ENCODE assay signal across 34 mouse cellular contexts in genomic region chr3:126227575-126227974, GRCm38 (mm10).
"Had no signal": no experiment of that assay in that cellular context is flagged by ENCODE, and none has a peak within 500 bp of the region (broad histone marks: within the 10 kb centered on the region; RNA-seq: fewer than 3 reads in every experiment).

No protein-coding gene starts in this region.

- H3K27ac ChIP-seq: heart, embryonic 13.5 days; heart, embryonic 15.5 days; hindbrain, embryonic 10.5 days; hindbrain, embryonic 12.5 days; hindbrain, embryonic 13.5 days; hindbrain, embryonic 14.5 days; hindbrain, embryonic 15.5 days; hindbrain, postnatal 0 days; intestine, embryonic 15.5 days; kidney, embryonic 15.5 days; kidney, postnatal 0 days; layer of hippocampus, adult 2 months; left cerebral cortex, adult 2 months had no signal

- H3K27me3 ChIP-seq: heart, embryonic 12.5 days; heart, embryonic 13.5 days; heart, embryonic 15.5 days; hindbrain, embryonic 12.5 days; hindbrain, embryonic 13.5 days; hindbrain, embryonic 15.5 days; intestine, embryonic 15.5 days; kidney, embryonic 15.5 days had no signal

- H3K9me3 ChIP-seq: heart, embryonic 12.5 days; heart, embryonic 13.5 days; heart, embryonic 15.5 days; hindbrain, embryonic 10.5 days; hindbrain, embryonic 12.5 days; hindbrain, embryonic 13.5 days; hindbrain, embryonic 15.5 days; intestine, embryonic 15.5 days; kidney, embryonic 15.5 days had no signal

- H3K4me2 ChIP-seq: heart, embryonic 12.5 days; heart, embryonic 13.5 days; heart, embryonic 15.5 days; hindbrain, embryonic 12.5 days; hindbrain, embryonic 13.5 days; hindbrain, embryonic 14.5 days; hindbrain, embryonic 15.5 days; intestine, embryonic 15.5 days; kidney, embryonic 15.5 days had no signal

- DNase-seq: heart, postnatal 10 days; heart, postnatal 14 days; heart, postnatal 36 days; heart, postnatal 4 days; kidney, adult 11 months; kidney, adult 18-20 months; kidney, adult 2 months; kidney, adult 8-10 months; kidney, adult 9 months; kidney, postnatal 10 days; kidney, postnatal 14 days; kidney, postnatal 25 days; kidney, postnatal 36 days; kidney, postnatal 4 days; layer of hippocampus, adult 9-11 months; layer of hippocampus, postnatal 36 days had no signal

- H3K4me3 ChIP-seq: heart, embryonic 12.5 days; heart, embryonic 13.5 days; heart, embryonic 15.5 days; hindbrain, embryonic 10.5 days; hindbrain, embryonic 12.5 days; hindbrain, embryonic 13.5 days; hindbrain, embryonic 15.5 days; intestine, embryonic 15.5 days; kidney, embryonic 15.5 days; layer of hippocampus, adult 2 months; left cerebral cortex, adult 2 months had no signal

- H3K9ac ChIP-seq: heart, embryonic 12.5 days; heart, embryonic 13.5 days; heart, embryonic 15.5 days; hindbrain, embryonic 12.5 days; hindbrain, embryonic 13.5 days; hindbrain, embryonic 14.5 days; hindbrain, embryonic 15.5 days; intestine, embryonic 15.5 days; kidney, embryonic 15.5 days had no signal

- ATAC-seq: hindbrain, embryonic 16.5 days; hindbrain, postnatal 0 days; inflammation-experienced regulatory T-cells, adult 6 months; intestine, embryonic 15.5 days; intestine, embryonic 16.5 days; intestine, postnatal 0 days had no signal

- H3K36me3 ChIP-seq: heart, embryonic 12.5 days; heart, embryonic 13.5 days; heart, embryonic 15.5 days; hindbrain, embryonic 10.5 days; hindbrain, embryonic 12.5 days; hindbrain, embryonic 13.5 days; hindbrain, embryonic 15.5 days; intestine, embryonic 15.5 days; kidney, embryonic 15.5 days had no signal

- H3K4me1 ChIP-seq: heart, embryonic 12.5 days; heart, embryonic 13.5 days; heart, embryonic 15.5 days; hindbrain, embryonic 10.5 days; hindbrain, embryonic 12.5 days; hindbrain, embryonic 13.5 days; hindbrain, embryonic 15.5 days; intestine, embryonic 15.5 days; kidney, embryonic 15.5 days had no signal
